Mouse (Mus musculus) forebrain, embryonic 15.5 days (tissue): ENCODE measurements around the gene Abca15. TPM values are rescaled to one million over a fixed set of nuclear protein-coding genes. Genes with fewer than 3 reads are reported as not detected.

Experiments
- polyA plus RNA-seq: library from polyadenylated mRNA; unstranded; fragments of >200 nt; fragmentation: Nextera tagmentation; extraction: Ambion mirVana; gene quantifications from 2 replicates; pipeline ENCODE4 v1.2.1, GENCODE M21; 2015

Abca15 gene
- polyA plus RNA-seq, 1 experiment from 2014 or later = not detected

Other genes starting within 250 kb of the Abca15 start
- 0.06 and 0.22 TPM in 2 replicates for gene Dnah3, start 233.4 kb upstream of the Abca15 start, polyA plus RNA-seq
- 6.2 and 7.7 TPM in 2 replicates for gene Tmem159, start 226.3 kb upstream of the Abca15 start, polyA plus RNA-seq
- not detected in 2 replicates for gene Zp2, start 183.4 kb upstream of the Abca15 start, polyA plus RNA-seq
- 0.05 TPM in 1 of 2 replicates, not detected in the other for gene Anks4b, start 154.8 kb upstream of the Abca15 start, polyA plus RNA-seq
- 44.5 and 44.6 TPM in 2 replicates for gene Crym, start 126.6 kb upstream of the Abca15 start, polyA plus RNA-seq
- 0.03 TPM in 1 of 2 replicates, not detected in the other for gene Abca14, start 124.7 kb upstream of the Abca15 start, polyA plus RNA-seq
- not detected in 2 replicates for gene Abca16, start 81.0 kb downstream of the Abca15 start, polyA plus RNA-seq